Mouse (Mus musculus): Measurements from ENCODE around the gene Utp14a. TPM values are rescaled to one million over a fixed set of nuclear protein-coding genes. Genes with fewer than 3 reads are reported as not detected.

Gene Utp14a
- total RNA-seq, 4 experiments from 2014 or later: 15.5 to 18.3 (median 16.2) TPM

- no peak for DNase-seq
These were observed 55.1 kb downstream of the Utp14a start for GRCm38 (mm10) chrX:48311727-48312126.

GRCm38 (mm10) chrX:48314530-48315079 is 57.9 kb downstream of the Utp14a start:
- peak; percentile 81 for DNase-seq

GRCm38 (mm10) chrX:48317444-48317843 is 60.8 kb downstream of the Utp14a start:
- DNase-seq: no peak

GRCm38 (mm10) chrX:48318194-48318593 is 61.5 kb downstream of the Utp14a start:
- no peak for DNase-seq

Other genes with a start within 250 kb of the Utp14a start
- gene Apln, start 222.0 kb upstream of the Utp14a start, total RNA-seq (2022): 10 to 100 TPM in 2 of 4 experiments, 1 to 10 TPM in 2; 1.9 to 40.1 (median 11.4) TPM
- gene Xpnpep2, start 148.1 kb upstream of the Utp14a start, total RNA-seq (2022): 1 to 10 TPM; 1.1 to 2.6 (median 1.5) TPM
- 1 to 10 TPM; 1.6 to 2.4 (median 2.1) TPM for gene Sash3, start 110.4 kb upstream of the Utp14a start, total RNA-seq (2022)
- gene Zdhhc9, start 48.0 kb upstream of the Utp14a start, total RNA-seq (2022): 10 to 100 TPM; 18.7 to 21.9 (median 20.2) TPM
- gene Bcorl1, start 84.5 kb downstream of the Utp14a start, total RNA-seq (2022): 10 to 100 TPM; 10.7 to 13.1 (median 11.5) TPM
- 10 to 100 TPM; 11.1 to 18.4 (median 13.9) TPM for gene Elf4, start 206.3 kb downstream of the Utp14a start, total RNA-seq (2022)

Measured in adrenal gland, adult 8-10 months (tissue).